Mouse (Mus musculus) heart, embryonic 15.5 days (tissue): ENCODE data around the gene Gm49361. TPM values are rescaled to one million over a fixed set of nuclear protein-coding genes. Genes with fewer than 3 reads are reported as not detected.
A peak's percentile ranks its signal among the peaks of the same experiment; 100 is the strongest.

Experiments
- ATAC-seq: fragments of 200-750 bp; cut with Nextera tagmentation; replicated peaks from 2 replicates; pipeline ENCODE4 v1.8.0; 2017; ENCODE audit warnings: low read depth, moderate TSS enrichment; ENCODE audit not compliant: insufficient number of reproducible peaks, insufficient read depth, low FRiP score
- H3K27ac ChIP-seq: fragments of 300-500 bp; sonication (generic); 2 replicates; pipeline ENCODE4 v1.5.1; 2015; ENCODE audit warnings: mild to moderate bottlenecking, inconsistent platforms
- H3K27me3 ChIP-seq: fragments of 300-500 bp; sonication (generic); 2 replicates; pipeline ENCODE4 v1.6.1; 2015; ENCODE audit warnings: inconsistent platforms
- H3K36me3 ChIP-seq: fragments of 300-500 bp; sonication (generic); 2 replicates; pipeline ENCODE4 v1.6.1; 2015; ENCODE audit warnings: mild to moderate bottlenecking, inconsistent platforms
- H3K4me1 ChIP-seq: fragments of 300-500 bp; sonication (generic); replicated peaks from 2 replicates; pipeline ENCODE4 v1.6.1; 2015; ENCODE audit warnings: inconsistent platforms
- H3K4me2 ChIP-seq: fragments of 300-500 bp; sonication (generic); 2 replicates; pipeline ENCODE4 v1.6.1; 2015; ENCODE audit warnings: inconsistent platforms, mild to moderate bottlenecking, moderate library complexity
- H3K4me3 ChIP-seq: fragments of 300-500 bp; sonication (generic); 2 replicates; pipeline ENCODE4 v1.5.1; 2015; ENCODE audit warnings: mild to moderate bottlenecking, inconsistent platforms
- H3K9ac ChIP-seq: fragments of 300-500 bp; sonication (generic); 2 replicates; pipeline ENCODE4 v1.6.1; 2015; ENCODE audit warnings: mild to moderate bottlenecking, inconsistent platforms
- H3K9me3 ChIP-seq: fragments of 300-500 bp; sonication (generic); replicated peaks from 2 replicates; pipeline ENCODE4 v1.6.1; 2016; ENCODE audit warnings: inconsistent platforms
- WGBS: fragments of 180-500 bp; shearing (Covaris S2); methylation state at CpG from one replicate; pipeline ENCODE4 v1.1.7; 2015; ENCODE audit warnings: mixed read lengths; 5-methylcytosine and 5-hydroxymethylcytosine counted together
- polyA plus RNA-seq: library from polyadenylated mRNA; unstranded; fragments of >200 nt; fragmentation: Nextera tagmentation; extraction: Ambion mirVana; gene quantifications from 2 replicates; pipeline ENCODE4 v1.2.1, GENCODE M21; 2015

Gene Gm49361
- polyA plus RNA-seq, 1 experiment from 2014 or later, result not detected

- H3K4me1 ChIP-seq, result no peaks in the 10 kb centered on the region; the same call in 1 of the 2 replicates
- 79% methylated on average over 5 of the region's 5 CpGs for WGBS
Measured at GRCm38 (mm10) chr14:57687441-57687840, 58.5 kb downstream of the Gm49361 start.

GRCm38 (mm10) chr14:57686647-57687046 lies 59.3 kb downstream of the Gm49361 start:
- Histone ChIP-seq H3K9ac (no peak overlapping the region), H3K27me3 (no peaks in the 10 kb centered on the region), H3K36me3 (peaks cover 30% of the 10 kb centered on the region), H3K4me1 (no peaks in the 10 kb centered on the region; the same call in 1 of the 2 replicates), H3K9me3 (no peaks in the 10 kb centered on the region), H3K27ac (no peak overlapping the region), H3K4me3 (no peak overlapping the region), H3K4me2 (no peak overlapping the region)
- 85% methylated on average over 6 of the region's 6 CpGs for WGBS
- ATAC-seq, result no peak

More at GRCm38 (mm10) chr14:57687441-57687840, 58.5 kb downstream of the Gm49361 start:
- H3K4me3 ChIP-seq, result no peak overlapping the region
- peaks cover 36% of the 10 kb centered on the region for H3K36me3 ChIP-seq
- no peak for ATAC-seq
- H3K27me3 ChIP-seq, result no peaks in the 10 kb centered on the region
- H3K4me2 ChIP-seq, result no peak overlapping the region
- H3K9ac ChIP-seq, result no peak overlapping the region
- no peak overlapping the region for H3K27ac ChIP-seq
- no peaks in the 10 kb centered on the region for H3K9me3 ChIP-seq

GRCm38 (mm10) chr14:57684579-57684978 lies 61.3 kb downstream of the Gm49361 start:
- Histone ChIP-seq H3K27ac (no peak overlapping the region), H3K9ac (no peak overlapping the region), H3K27me3 (no peaks in the 10 kb centered on the region), H3K9me3 (no peaks in the 10 kb centered on the region), H3K4me2 (no peak overlapping the region), H3K4me3 (no peak overlapping the region), H3K36me3 (peaks cover 11% of the 10 kb centered on the region; the same call in 1 of the 2 replicates), H3K4me1 (no peaks in the 10 kb centered on the region)
- ATAC-seq, result no peak
- 8% methylated on average over 1 of the region's 1 CpGs for WGBS

GRCm38 (mm10) chr14:57682751-57683150 lies 63.2 kb downstream of the Gm49361 start:
- Histone ChIP-seq H3K9ac (no peak overlapping the region), H3K36me3 (no peaks in the 10 kb centered on the region; the same call in 1 of the 2 replicates), H3K9me3 (no peaks in the 10 kb centered on the region), H3K4me1 (no peaks in the 10 kb centered on the region), H3K4me3 (no peak overlapping the region), H3K4me2 (no peak overlapping the region), H3K27me3 (no peaks in the 10 kb centered on the region), H3K27ac (no peak overlapping the region)
- ATAC-seq, result no peak
- 85% methylated on average over 4 of the region's 4 CpGs for WGBS

- Histone ChIP-seq H3K9ac (no peak overlapping the region), H3K36me3 (no peaks in the 10 kb centered on the region), H3K4me3 (no peak overlapping the region), H3K27ac (no peak overlapping the region), H3K27me3 (no peaks in the 10 kb centered on the region), H3K4me2 (no peak overlapping the region), H3K9me3 (no peaks in the 10 kb centered on the region), H3K4me1 (no peaks in the 10 kb centered on the region)
- ATAC-seq, result no peak
- WGBS, result 36% methylated on average over 5 of the region's 5 CpGs
Measured at GRCm38 (mm10) chr14:57679958-57680535, 65.9 kb downstream of the Gm49361 start.

- no peak overlapping the region for H3K9ac ChIP-seq
- H3K27ac ChIP-seq, result no peak overlapping the region
- no peaks in the 10 kb centered on the region for H3K4me1 ChIP-seq
- no peaks in the 10 kb centered on the region for H3K27me3 ChIP-seq
- H3K4me2 ChIP-seq, result no peak overlapping the region
- no peak overlapping the region for H3K4me3 ChIP-seq
- ATAC-seq, result no peak
- no peaks in the 10 kb centered on the region for H3K9me3 ChIP-seq
- WGBS, result 8% methylated on average over 1 of the region's 1 CpGs
- no peaks in the 10 kb centered on the region for H3K36me3 ChIP-seq
Measured at GRCm38 (mm10) chr14:57679523-57679922, 66.4 kb downstream of the Gm49361 start.

- no peak for ATAC-seq
- WGBS, result 59% methylated on average over 2 of the region's 2 CpGs
Measured at GRCm38 (mm10) chr14:57675481-57675880, 70.4 kb downstream of the Gm49361 start.

GRCm38 (mm10) chr14:57665628-57665950 lies 80.3 kb downstream of the Gm49361 start:
- H3K4me3 ChIP-seq, result peak overlapping the region; percentile 90
- H3K27me3 ChIP-seq, result no peaks in the 10 kb centered on the region
- WGBS, result 7% methylated on average over 10 of the region's 10 CpGs
- peak overlapping the region; percentile 96 for H3K27ac ChIP-seq
- H3K4me1 ChIP-seq, result peaks cover 9% of the 10 kb centered on the region; the same call in 1 of the 2 replicates
- no peaks in the 10 kb centered on the region for H3K36me3 ChIP-seq
- peak overlapping the region; percentile 81 for H3K4me2 ChIP-seq
- ATAC-seq, result no peak
- H3K9me3 ChIP-seq, result no peaks in the 10 kb centered on the region
- peak overlapping the region; percentile 93 for H3K9ac ChIP-seq

More at GRCm38 (mm10) chr14:57675481-57675880, 70.4 kb downstream of the Gm49361 start:
- Histone ChIP-seq H3K9me3 (no peaks in the 10 kb centered on the region), H3K9ac (no peak overlapping the region), H3K4me3 (no peak overlapping the region), H3K4me2 (no peak overlapping the region), H3K4me1 (no peaks in the 10 kb centered on the region), H3K27me3 (no peaks in the 10 kb centered on the region), H3K36me3 (no peaks in the 10 kb centered on the region), H3K27ac (no peak overlapping the region)

GRCm38 (mm10) chr14:57664822-57665627 lies 80.9 kb downstream of the Gm49361 start, which contains the start of gene Xpo4:
Gene Xpo4 (minus strand): TSS chr14:57665430.
- Histone ChIP-seq H3K36me3 (no peaks in the 10 kb centered on the region), H3K9ac (peak within 1 kb of the TSS; percentile 93), H3K9me3 (no peaks in the 10 kb centered on the region), H3K27me3 (no peaks in the 10 kb centered on the region), H3K4me1 (peaks cover 9% of the 10 kb centered on the region; the same call in 1 of the 2 replicates), H3K4me2 (peak within 1 kb of the TSS; percentile 81), H3K4me3 (peak within 1 kb of the TSS; percentile 90), H3K27ac (peak within 1 kb of the TSS; percentile 96)
- WGBS, result under 1% methylated on average over 80 of the region's 80 CpGs
- peak; percentile 90 for ATAC-seq

GRCm38 (mm10) chr14:57664311-57664821 lies 81.5 kb downstream of the Gm49361 start:
- Histone ChIP-seq H3K4me2 (peak overlapping the region; percentile 81), H3K9me3 (no peaks in the 10 kb centered on the region), H3K9ac (peak overlapping the region; percentile 93), H3K36me3 (no peaks in the 10 kb centered on the region), H3K27ac (peak overlapping the region; percentile 96), H3K27me3 (no peaks in the 10 kb centered on the region), H3K4me1 (peaks cover 9% of the 10 kb centered on the region; the same call in 1 of the 2 replicates), H3K4me3 (peak overlapping the region; percentile 90)
- under 1% methylated on average over 19 of the region's 19 CpGs for WGBS
- no peak for ATAC-seq

- Histone ChIP-seq H3K4me3 (peak overlapping the region; percentile 90), H3K9me3 (no peaks in the 10 kb centered on the region), H3K4me1 (peaks cover 9% of the 10 kb centered on the region; the same call in 1 of the 2 replicates), H3K4me2 (peak overlapping the region; percentile 81), H3K9ac (peak overlapping the region; percentile 93; the same call in 1 of the 2 replicates), H3K27ac (no peak overlapping the region), H3K36me3 (no peaks in the 10 kb centered on the region), H3K27me3 (no peaks in the 10 kb centered on the region)
- no peak for ATAC-seq
- WGBS, result 10% methylated on average over 1 of the region's 1 CpGs
Measured at GRCm38 (mm10) chr14:57663630-57664029, 82.3 kb downstream of the Gm49361 start.
